Mouse (Mus musculus) erythroid progenitor cell, adult 5-6 weeks (primary cell): ENCODE results near the gene Sirt6. TPM values are rescaled to one million over a fixed set of nuclear protein-coding genes. Genes with fewer than 3 reads are reported as not detected.

Experiments
- ATAC-seq: replicated peaks from 2 replicates; pipeline ENCODE4 v1.8.0; 2016; ENCODE audit warnings: moderate number of reproducible peaks, mild to moderate bottlenecking, moderate TSS enrichment, inconsistent platforms; ENCODE audit not compliant: poor library complexity, low FRiP score, severe bottlenecking
- total RNA-seq, 2 experiments: library from RNA; stranded (forward) in 1 of 2; stranded (reverse) in 1 of 2; fragments of 150-400 nt in 1 of 2; fragments of 186-747, 209-891 nt in 1 of 2; gene quantifications; 2 replicates each; pipeline versions ENCODE4 v1.2.3 to v1.2.4; 2015 to 2017; ENCODE audit warnings: low replicate concordance in 2 of 2

Sirt6 gene
- total RNA-seq, 2 experiments from 2014 or later = 0.23 to 5.4 TPM

DNA sequence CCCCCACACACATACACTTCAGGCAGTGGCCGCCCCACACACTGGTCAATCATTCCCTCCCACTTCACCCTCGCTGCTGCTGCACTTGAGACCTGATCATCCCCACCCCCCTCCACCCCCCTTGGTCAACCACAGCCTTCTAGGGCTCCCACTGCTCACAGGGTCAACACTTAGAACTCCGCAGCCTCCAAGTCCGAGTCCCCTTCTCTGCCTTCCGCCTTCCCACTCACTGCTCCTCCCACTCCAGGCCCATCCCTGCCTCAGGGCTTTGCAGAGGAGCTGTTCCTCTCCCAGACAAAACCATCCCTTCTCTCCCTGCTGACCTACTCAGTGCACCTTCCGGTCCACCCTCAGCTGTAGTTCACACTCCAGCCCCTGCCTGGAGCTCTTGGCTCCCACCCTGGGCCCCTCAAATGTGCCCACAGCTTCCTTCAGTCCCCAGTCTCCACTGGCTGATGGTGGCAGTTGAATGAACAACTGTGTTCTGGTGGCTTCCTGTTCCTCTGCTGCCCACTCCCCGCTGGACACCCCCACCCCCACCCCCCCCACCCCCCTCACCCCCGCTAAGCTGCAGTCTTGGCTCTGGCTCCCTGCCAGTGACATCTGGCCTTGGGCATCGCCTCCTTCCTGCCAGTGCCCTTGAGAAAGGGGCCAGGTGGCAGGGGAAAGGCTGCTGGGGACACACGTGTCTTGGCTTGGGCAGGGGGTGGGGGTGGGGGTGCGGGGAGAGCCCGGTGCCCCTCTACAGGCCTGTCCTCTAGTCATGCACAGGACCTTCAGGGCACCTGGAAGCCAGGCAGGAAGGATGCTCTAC lies 30.3 kb downstream of the Sirt6 start:
- no peak for ATAC-seq

DNA sequence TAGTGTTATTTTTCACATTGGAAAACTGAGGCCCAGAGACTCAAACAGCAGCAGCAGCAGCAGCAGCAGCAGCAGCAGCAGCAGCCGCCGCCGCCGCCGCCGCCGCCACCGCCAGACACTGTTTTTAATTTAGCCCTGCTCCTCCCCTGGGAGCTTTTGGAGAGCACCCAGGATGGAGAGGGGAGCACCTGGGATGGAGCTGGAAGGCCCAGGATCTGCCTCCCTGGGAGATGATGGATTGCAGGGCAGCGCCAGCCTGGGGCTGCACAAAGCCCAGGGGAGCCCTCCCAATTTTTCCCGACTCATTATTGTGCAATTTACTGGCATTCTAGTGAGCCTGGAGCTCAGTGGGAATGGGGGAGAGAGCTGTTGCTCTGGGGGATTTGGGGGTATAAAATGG lies 31.0 kb downstream of the Sirt6 start:
- no peak for ATAC-seq

DNA sequence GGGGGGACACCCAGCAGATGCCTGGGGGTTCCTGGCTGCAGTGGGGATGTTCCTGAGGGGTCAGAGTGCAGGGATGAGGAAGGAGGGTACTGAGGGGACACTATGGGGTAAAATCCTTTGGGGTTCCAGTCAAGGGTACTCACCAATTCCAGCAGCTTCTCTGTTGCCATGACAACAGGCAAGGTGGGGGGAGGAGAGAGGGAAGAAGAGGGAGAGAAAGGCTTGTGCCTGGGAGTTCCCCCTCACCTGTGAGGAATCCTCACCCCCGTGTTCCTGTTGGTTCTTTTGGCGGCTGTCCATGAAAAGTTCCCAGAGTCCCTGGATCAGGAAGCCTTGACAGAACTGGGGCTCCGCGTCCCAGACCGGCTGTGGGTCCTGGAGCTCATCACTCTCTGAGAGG lies 32.0 kb downstream of the Sirt6 start:
- ATAC-seq = no peak

DNA sequence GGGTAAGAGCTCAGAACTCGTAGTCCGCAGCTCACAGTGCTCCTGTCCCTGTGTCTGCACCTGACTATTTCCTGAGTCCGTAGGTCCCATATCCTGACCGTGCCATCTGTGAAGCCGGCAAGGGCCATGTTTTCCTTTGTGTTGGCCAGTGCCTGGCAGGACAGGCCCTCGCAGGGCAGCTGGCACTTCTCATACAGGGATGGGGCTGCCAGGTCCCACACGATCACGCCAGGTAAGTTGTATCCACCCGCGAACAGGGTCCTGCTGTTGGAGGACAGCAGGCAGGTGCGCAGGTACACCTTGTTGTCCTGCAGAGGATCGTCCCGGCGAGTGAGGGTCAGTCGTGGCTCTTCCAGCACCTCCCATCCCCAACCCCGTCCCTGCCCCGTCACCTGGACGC lies 33.7 kb downstream of the Sirt6 start:
- no peak for ATAC-seq

DNA sequence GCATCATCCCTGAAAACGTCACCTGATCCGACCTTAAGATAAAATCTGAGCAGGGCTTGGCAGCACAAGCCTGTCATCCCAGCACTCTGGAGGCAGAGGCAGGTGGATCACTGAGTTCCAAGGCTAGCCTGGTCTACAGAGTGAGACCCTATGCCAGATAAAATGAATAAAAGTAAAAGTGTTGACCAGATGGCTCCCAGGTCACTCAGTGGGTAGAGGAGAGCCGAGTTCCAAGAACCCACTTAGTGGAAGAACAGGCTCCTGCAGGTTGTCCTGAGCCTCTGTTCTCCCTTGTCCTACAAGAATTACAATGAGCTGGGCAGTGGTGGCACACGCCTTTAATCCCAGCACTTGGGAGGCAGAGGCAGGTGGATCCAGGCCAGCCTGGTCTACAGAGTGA lies 34.4 kb downstream of the Sirt6 start:
- ATAC-seq = no peak

DNA sequence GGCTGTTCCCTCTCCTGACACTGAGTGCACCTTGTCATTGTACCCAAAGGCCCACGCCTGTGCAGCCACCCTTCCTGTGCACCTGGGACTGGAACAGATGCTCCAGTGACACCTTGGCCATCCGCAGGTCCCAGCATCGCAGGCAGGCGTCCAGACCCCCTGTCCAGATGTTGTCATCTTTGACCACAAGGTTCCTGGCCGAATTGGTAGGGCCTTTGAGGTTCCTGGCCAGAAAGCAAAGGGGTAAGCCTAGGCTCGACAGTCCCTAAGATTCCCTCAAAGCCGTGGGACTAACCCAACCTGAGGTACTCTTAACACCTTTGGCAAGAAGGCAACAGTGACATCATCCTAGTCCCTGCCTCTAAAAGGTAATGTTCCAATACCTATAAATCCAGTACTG lies 35.0 kb downstream of the Sirt6 start:
- no peak for ATAC-seq

DNA sequence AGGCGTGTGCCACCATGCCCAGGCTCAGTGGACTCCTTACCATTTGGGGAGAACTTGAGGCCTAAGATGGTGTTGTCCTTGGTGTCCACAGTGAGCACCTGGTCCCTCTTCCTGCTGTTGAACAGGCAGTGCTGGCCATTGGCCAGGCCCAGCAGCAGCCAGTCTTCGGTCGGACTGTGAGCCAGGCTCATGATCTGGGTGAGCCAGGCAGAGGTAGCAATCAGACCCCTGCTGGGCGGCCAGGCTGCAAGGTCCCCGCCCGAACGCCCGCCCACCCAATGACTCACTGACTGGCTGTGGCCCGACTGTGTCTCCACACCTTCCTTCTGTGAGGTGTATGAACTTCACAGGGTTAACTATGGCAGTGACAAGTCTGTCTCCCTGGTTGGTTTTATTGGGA lies 35.8 kb downstream of the Sirt6 start:
- ATAC-seq = no peak

DNA sequence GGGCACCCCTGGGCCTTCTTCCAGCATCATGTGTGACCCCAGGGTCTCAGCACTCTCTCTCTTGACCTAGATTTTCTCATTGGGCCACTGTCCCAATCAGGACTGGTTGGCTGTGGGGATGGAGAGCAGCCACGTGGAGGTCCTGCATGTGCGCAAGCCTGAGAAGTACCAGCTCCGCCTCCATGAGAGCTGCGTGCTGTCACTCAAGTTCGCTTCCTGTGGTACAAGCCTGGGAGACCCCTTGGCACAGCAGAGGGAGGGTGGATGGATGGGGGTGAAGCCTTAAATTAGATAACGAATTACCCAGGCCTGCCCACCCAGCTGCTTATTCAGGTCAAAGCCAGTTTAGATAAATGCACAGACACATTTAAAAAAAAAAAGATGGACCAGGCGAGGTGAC lies 38.9 kb downstream of the Sirt6 start:
- no peak for ATAC-seq

DNA sequence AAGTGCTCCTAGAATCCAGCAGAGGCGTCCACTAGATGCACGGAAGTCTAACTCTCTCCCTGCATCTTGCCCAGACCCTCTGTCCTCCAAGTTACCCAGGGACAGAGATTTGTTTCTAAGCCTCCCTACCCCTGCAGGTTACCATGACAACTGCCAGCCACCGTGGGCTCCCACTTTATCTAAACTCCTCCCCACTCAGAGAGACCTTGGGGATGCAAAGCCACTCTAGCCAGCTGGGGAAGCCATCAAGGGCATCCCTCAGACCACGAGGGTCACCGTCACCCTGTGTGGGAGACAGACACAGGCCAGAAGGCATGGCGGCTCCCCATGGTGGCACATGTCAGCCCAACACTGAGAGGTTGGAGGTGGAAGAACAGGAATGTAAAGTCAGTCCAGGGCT lies 44.2 kb downstream of the Sirt6 start:
- ATAC-seq = no peak

DNA sequence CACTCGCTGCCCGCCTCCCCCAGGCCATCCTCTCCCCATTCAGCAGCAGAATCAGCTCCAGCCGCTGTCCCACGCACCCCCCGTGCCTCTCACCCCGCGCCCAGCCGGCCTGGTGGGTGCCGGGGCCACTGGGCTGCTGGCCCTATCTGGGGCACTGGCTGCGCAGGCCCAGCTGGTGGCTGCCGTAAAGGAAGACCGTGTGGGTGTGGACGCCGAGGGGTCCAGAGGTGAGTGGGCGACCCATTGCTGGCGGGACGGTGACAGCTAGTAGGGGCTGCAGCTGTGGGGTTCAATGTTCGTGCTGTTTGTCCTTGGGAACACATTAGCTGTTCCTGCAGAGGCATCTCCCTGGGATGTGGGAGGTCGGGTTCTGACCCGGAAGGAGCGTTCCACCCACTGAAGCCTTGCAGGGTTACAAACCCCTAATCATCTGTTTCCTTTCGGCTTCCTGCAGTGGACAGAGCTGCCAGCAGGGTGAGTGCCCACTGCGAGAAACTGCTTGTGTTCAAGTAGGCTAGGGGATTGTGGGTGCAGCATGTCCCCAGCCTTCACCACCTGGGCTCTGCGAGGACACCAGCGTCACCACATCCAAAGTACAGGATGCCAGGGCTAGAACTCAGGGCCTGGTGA lies 47.0 kb downstream of the Sirt6 start:
- ATAC-seq = no peak

DNA sequence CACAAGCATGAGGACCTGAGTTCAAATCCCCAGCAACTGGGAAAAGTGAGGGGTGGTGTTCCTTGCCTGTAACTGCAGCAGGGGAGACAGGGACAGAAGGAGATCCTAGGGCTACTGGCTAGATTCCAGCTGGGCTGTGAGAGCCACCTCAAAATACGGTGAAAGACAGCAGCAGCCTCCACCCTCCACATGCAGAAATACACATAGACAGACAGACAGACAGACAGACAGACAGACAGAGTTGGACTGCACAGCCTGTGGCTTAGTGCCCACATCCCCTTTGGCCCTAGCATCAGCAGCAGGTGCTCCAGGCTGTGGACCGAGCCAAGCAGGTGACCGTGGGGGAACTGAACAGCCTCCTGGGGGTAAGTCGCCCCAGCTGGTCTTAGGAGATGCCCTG lies 47.6 kb downstream of the Sirt6 start:
- ATAC-seq = no peak

DNA sequence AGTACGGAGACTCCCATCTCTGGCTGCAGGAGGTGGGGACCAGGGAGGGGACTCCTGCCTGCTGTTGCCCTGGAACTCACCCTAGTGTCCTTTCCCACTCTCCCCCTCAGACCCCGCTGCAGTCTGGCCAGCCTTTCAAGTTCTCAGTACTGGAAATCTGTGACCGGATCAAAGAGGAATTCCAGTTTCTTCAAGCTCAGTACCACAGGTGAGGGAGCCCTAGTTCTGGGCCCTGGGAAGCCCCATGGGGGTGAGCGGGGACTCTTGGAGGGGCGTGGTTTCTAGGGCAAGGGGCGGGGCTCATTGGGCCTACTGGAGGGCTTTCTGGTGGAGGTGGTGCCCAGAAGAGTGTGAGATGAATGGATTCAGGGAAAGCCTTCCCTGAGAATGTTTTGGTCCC lies 51.9 kb downstream of the Sirt6 start:
- ATAC-seq = no peak

DNA sequence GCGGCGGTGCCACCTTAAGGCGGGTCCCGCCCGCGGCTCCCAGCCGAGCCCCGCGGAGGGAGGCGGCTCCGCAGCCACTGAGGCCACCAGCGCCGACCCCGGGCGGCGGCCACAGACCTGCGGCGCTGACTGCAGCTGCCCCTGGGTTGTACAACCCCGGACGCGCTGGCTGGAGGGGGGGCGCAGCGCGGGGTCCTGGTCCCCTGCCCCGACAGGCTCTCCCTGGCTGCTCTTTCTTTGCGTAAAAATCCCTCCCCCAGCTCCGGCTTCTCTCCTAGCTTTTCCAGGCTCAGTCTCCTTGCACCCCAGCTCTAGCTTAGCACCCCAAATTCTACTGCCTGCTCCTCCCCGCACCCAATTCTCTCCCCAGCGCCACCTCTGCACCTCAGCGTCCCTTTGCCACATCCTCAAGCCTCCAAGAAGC lies 52.4 kb downstream of the Sirt6 start:
- no peak for ATAC-seq

DNA sequence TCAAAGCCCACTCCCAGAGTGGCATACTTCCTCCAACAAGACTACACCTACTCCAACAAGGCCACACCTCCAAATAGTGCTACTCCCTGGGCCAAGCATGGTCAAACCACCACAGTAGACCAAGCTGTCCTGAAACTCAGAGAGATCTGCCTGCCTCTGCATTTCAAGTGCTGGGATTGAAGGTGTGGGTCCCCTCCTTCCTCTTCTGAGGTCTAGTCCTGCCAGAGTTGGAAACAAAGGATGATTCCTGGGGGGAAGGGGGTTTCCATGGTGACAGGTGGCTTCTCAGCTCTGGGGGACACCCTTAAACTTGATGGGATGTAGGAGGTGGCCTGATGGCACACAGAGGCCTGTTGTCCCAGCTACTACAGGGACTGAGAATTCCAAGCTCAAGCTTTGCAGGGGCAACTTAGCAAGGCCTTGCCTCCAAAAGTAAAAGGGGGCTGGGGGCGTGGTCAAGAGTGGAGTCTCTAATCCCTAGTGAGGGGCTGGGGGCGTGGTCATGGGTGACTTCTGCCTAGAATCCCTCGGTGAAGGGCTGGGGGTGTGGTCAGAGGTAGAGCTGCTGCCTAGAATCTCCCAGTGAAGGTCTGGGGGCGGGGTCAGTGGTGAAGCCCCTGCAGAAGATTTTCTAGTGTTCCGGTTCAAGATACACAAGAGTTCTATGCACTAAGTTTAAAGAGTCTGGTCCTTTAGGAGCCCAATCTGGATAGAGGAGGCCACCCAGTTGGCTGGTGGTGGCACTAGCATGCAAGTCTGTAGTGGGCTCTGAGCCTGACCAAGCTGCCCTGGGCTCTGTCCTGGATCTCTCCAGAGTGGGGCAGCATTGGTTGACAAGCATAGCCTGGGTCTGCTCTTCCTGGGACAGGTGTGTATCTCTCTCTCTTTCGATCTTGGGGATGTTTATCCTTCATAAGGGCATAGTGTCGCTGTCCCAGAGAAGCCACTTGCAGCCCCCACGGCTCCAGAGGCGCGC lies 53.2 kb downstream of the Sirt6 start, which contains the start of gene Tle2:
TSS of gene Tle2 (plus strand) at position 481 of the 976 bp plus-strand sequence.
- ATAC-seq = no peak

DNA sequence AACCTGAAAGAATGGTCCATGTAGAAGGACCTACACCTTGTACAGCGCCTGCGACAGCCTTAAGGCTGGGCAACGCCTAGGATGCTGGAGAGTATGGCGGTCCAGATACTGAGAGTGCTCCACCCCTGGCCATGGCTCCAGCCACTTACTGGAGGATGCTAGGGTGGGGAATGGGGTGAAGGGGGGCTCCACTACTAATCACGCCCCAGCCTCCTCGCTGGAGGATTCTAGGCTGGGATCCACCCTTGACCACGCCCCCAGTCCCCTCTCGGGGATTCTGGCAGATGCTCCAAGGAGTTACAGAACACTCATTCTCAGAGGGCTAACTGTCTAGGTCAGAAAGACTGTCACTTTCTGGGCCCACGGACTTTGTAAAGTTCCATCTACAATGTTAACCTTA lies 54.6 kb downstream of the Sirt6 start:
- no peak for ATAC-seq

DNA sequence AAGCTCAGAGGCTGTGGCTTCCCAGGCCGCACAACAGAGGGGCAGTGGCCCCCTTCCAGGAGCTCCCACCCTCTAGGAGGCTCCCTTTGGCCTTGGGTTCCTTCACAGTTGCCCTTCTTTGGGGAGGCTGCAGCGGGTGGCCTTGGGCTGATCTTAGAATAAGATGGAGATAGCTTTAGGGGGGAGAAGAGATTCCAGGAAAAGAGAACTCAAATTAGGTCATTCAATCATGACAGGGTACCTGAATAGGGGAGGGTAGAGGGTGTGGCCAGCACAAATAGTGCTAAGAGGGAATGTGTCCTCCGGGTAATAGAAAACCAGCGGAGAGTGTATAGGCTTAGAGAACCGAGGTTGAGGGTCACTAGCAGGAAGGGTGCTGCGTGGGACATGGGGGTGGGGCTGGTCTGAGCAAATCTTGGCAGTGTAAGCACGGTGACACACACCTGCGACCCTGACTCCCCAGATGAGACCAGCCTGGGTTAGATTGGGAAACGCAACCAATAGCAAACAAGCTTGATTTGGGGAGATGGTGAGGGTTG lies 55.4 kb downstream of the Sirt6 start:
- ATAC-seq = no peak
